Mouse (Mus musculus) R1 (cell line): ENCODE results near the gene Ccpg1.

Source experiments
- DNase-seq: peaks from one replicate; pipeline ENCODE4 v3.0.0-alpha.2; 2018; ENCODE audit warnings: low read depth, low spot score

Ccpg1 gene

DNA sequence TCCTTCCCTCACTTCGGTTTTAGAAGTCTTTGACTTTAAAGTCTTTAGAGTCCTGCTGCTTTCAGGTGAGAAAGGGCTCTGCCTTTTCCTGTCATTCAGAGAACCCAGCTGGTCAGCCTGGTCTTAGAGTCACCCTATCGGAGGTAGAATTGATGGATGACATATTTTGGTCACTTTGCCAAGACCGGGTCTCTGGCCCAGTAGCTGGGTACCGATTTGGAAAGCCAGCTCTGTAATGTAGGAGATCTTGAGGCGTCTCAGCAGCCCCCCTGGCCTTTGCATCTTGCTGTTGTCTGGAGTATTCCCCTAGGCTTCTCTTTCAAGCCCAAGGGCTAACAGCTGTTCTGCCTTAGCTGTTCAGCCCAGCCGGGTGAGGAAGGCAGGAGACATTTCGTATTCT is 60.0 kb downstream of the Ccpg1 start:
- DNase-seq: peak; percentile 29

DNA sequence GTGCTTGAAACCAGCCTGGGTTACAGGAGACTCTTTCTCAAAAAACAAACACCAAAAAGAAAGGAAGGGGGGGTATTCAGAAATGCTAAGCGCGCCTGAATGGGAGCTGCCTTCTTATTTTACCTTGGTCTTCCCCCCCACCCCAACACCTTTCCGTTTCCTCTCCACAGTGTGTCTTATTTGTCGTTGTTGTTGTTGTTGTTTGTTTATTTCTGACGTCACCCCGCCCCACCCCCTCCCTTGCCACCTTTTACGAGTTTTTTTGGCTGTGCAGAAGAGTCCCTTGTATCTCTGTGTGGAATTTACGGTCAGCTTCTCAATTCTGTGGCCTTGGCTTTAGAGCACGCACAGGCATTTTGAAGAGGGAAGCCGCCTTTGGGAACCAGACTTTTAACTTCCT is 60.5 kb downstream of the Ccpg1 start:
- DNase-seq: no peak

DNA sequence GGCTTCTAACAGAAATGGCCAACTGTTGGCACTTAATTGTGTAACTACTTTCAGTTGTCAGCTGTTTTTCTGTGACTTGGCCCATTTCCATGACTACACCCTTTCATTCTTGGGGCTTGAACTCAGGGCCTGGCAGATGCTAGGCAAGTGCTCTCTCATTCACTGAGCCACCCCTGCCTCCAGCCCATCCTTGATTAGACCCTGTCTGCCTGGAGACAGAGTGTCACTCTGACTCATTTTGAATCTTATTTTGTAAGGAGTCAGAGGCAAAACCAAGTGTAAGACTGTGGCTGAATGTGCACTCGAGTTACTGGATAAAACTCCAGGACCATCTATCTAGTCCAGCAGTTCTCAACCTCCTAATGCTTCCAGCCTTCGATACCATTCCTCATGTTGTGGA is 62.7 kb downstream of the Ccpg1 start:
- DNase-seq: no peak

DNA sequence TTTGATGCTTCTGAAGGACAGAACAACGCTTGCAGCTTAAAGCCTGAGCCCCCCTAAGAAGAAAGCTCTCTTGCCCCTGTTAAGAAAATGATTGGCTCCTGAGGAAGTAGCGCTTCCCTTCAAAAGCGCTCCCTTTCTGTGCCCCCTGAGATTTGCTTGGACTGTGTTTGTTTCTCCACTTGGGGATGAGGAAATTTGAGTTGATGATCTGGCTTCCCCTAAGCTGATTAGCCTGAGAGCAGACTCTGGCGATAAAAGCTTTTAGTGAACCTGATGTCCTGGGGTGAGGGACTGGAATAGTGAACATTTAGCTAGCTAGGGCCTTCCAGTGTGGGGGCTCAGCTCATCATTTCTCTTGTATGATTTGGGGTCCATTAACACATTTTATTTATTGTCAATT is 63.7 kb downstream of the Ccpg1 start:
- no peak for DNase-seq

DNA sequence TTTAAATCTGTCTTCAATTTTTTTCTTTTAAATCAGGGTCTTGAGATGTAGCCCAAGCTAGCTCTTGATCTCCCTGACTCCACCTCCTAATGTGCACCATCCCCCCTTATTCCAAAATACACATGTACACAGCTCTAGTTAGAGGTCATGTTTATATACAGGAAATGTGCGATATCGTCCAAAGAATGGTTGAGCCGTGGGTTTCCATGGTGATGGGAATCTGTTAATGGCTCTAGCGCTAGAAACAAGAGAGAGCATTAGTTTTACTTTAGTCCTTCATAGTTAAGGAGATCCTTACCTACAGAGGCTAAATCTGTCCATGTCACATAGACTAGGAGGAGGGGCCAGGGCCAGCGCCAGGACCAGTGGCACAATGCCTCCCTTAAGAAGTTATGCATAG is 64.6 kb downstream of the Ccpg1 start:
- DNase-seq: peak; percentile 83

DNA sequence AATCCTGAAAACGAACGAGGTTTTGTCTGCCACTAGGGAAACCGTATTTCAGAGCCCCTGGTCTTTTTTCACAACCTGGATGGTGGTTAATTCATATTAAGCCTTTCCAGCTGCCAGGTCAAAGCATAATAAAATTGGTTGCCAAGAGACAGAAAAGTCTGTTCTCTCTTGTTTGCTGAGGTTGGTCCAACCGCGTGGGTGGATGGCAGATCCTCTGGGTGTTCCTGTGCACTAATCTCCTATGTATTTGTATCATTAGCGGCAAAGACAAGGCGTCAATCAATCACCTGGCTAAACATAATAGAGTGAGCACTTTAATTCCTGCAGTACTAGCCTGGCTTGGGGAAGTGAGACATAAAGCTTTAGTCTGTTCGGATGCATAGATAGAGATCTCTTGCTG is 65.4 kb downstream of the Ccpg1 start:
- DNase-seq: no peak

DNA sequence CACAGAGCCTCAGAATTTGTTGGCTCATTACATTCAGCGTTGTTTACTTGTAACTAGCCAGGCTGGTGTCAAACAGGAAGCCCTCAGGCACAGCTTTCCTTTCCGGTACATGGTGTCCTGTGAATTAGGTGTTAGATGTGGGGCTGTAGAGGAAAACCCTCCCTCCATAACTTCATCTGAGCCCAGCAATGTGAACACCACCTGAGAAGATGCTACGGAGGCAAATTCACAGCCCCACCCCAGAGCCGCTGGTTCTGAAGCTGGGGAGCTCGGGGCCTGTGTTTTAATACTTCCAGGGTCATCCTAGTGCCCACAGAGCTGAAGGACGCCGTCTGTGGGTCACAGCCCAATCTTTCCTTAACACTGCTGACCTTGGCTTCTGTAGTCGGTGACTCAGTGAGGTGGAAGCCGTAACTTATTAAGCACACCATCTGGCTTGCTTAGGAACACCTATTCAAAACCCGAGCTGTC is 70.2 kb downstream of the Ccpg1 start:
- DNase-seq: peak; percentile 44

DNA sequence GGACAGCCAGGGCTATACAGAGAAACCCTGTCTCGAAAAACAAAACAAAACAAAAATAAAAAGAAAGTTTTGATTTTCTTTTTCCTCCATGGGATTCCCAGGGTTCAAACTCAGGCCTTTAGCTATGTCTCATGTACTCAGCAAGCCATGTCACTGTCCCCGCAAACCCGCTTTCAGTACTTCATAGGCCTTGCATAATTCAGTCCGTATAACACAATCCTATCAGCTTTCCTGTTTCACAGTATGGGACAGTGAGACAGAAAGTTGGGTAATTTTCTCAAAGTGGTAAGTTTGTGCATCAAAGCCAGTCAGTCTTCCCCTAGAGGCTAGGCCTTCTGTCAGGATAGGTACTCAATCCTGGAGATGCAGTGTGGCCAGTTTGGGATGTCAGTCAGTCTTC is 74.0 kb downstream of the Ccpg1 start:
- DNase-seq: no peak

DNA sequence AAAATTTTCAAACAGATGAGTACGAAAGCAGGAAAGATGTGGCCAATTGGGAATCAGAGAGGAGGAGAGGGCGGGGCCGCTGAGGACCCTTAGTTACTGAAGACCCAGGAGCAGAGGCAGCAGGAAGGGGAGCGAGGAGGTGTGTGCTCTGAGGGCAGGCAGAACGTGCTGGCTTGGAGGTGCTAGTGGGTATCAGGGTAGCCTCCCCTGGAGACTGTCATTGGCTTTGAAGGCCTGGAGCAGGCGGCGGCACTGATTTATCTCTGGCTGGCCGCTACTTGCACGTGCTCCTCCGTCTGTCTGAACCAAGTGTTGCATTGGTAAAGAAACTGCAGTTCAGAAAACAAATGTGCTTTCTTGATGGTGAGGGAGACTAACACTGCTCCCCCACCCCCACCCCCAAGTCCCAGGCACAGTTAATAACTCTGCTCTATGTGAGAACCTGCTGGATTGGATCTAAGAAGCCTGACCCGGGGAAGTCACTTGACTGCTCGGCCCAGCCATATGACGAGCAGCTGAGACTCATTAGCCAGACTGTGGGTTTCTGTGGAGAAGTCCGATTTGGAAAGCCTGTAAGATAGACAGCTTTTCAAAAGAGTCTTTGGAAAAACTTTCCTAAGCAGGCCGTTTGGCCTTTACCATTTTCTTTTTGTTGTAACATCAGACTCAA is 78.5 kb downstream of the Ccpg1 start:
- peak; percentile 68 for DNase-seq
